Mouse (Mus musculus) adrenal gland, postnatal 14 days (tissue): Measurements from ENCODE around the gene Zic5. TPM values are rescaled to one million over a fixed set of nuclear protein-coding genes. Genes with fewer than 3 reads are reported as not detected.

ENCODE experiments used
- DNase-seq: peaks from one replicate; pipeline ENCODE4 v3.0.0; 2021; ENCODE audit warnings: mixed read lengths
- total RNA-seq: library from RNA; stranded (reverse); gene quantifications from 2 replicates; pipeline ENCODE4 v1.2.3, GENCODE M21; 2021

Gene Zic5
- total RNA-seq, 1 experiment from 2014 or later, result not detected

- DNase-seq, result no peak
These were observed 37.8 kb downstream of the Zic5 start for GRCm38 (mm10) chr14:122427654-122428053.

GRCm38 (mm10) chr14:122427204-122427560 is 38.3 kb downstream of the Zic5 start:
- no peak for DNase-seq

- DNase-seq, result no peak
These were observed 38.8 kb downstream of the Zic5 start for GRCm38 (mm10) chr14:122426529-122427203.

- DNase-seq, result no peak
These were observed 41.0 kb downstream of the Zic5 start for GRCm38 (mm10) chr14:122424441-122424840.

- no peak for DNase-seq
These were observed 49.2 kb downstream of the Zic5 start for GRCm38 (mm10) chr14:122416166-122416771.

GRCm38 (mm10) chr14:122414786-122415185 is 50.7 kb downstream of the Zic5 start:
- no peak for DNase-seq

- DNase-seq, result no peak
These were observed 51.9 kb downstream of the Zic5 start for GRCm38 (mm10) chr14:122413542-122413928.

- DNase-seq, result no peak
These were observed 52.5 kb downstream of the Zic5 start for GRCm38 (mm10) chr14:122412841-122413541.

Other genes with a start within 250 kb of the Zic5 start
- not detected in 2 replicates for gene Gm5089, start 14.6 kb downstream of the Zic5 start, total RNA-seq
- gene Zic2, start 9.8 kb upstream of the Zic5 start, total RNA-seq, result 0.64 TPM in 1 of 2 replicates, not detected in the other
- gene Gm10837, start 24.9 kb upstream of the Zic5 start, total RNA-seq, result not detected in 2 replicates
- 189 and 214 TPM in 2 replicates for gene Pcca, start 68.6 kb upstream of the Zic5 start, total RNA-seq